26 mouse cellular contexts compared by ENCODE assay signal in the genomic region with DNA sequence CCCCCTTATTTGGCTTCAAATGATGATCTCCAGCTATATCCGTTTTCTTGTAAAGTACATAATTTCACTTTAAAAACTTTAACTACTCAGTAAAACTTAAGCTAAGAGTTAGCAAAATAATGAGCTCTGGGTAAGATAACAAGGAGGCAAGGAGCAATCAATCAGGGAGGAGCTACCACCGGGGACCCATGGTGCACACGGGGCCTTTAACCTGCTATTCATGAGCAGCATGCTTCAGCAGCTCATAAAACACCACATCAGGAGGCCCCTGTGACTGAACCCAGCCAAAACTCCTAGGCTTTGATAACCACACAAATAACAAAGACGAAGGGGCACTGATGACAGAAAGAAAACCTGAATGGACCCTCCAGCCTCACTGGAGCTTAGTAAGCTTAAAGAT.
DNase-seq lines count a peak whose midpoint lies in the region; ATAC-seq and TF ChIP-seq lines count a peak whose summit lies in the region.
"Had no signal": no experiment of that assay in that cellular context is flagged by ENCODE, and none has a peak within 500 bp of the region (broad histone marks: within the 10 kb centered on the region; RNA-seq: fewer than 3 reads in every experiment).

No protein-coding gene starts in this region.

- H3K27ac ChIP-seq in forebrain, embryonic 11.5 days (ENCODE audit: low read depth, low read length) = no peak overlapping the region
- H3K27ac ChIP-seq in forebrain, embryonic 15.5 days (replicated peaks) = no peak overlapping the region
- no peak overlapping the region for H3K27ac ChIP-seq in intestine, embryonic 16.5 days (ENCODE audit: low read length)
- H3K27ac ChIP-seq in intestine, postnatal 0 days (ENCODE audit: low read depth, low read length) = no peak overlapping the region
- H3K27ac ChIP-seq in limb, embryonic 13.5 days = no peak overlapping the region
- H3K27ac ChIP-seq: forebrain, embryonic 13.5 days; hindbrain, embryonic 13.5 days; hindbrain, postnatal 0 days had no signal

- DNase-seq in forebrain, embryonic 11.5 days (ENCODE audit: low spot score) = no peak
- peak; percentile 16 for DNase-seq in forelimb bud, embryonic 11.5 days (ENCODE audit: low read depth, low spot score)
- no peak for DNase-seq in heart, adult 18-20 months
- DNase-seq in lung, postnatal 14 days = no peak
- DNase-seq: adrenal gland, adult 2 months; adrenal gland, postnatal 14 days; B cell, adult 2 months; cerebellum, adult 11 months; cerebellum, adult 2 months; cerebellum, adult 9-11 months; cerebellum, postnatal 25 days; forebrain, postnatal 0 days; gastrocnemius, postnatal 25 days; kidney, adult 11 months had no signal

- no peak for TF ChIP-seq CTCF in intestine, postnatal 0 days (IDR thresholded peaks at IDR 0.05; ENCODE audit: low read depth)

- H3K36me3 ChIP-seq in forebrain, embryonic 11.5 days (ENCODE audit: control insufficient read depth, insufficient read depth, low read length) = no peaks in the 10 kb centered on the region
- no peaks in the 10 kb centered on the region for H3K36me3 ChIP-seq in forebrain, embryonic 15.5 days
- H3K36me3 ChIP-seq in intestine, embryonic 16.5 days (ENCODE audit: control insufficient read depth, insufficient read depth, low read length) = no peaks in the 10 kb centered on the region
- H3K36me3 ChIP-seq in intestine, postnatal 0 days (ENCODE audit: control insufficient read depth, insufficient read depth) = no peaks in the 10 kb centered on the region
- no peaks in the 10 kb centered on the region for H3K36me3 ChIP-seq in limb, embryonic 13.5 days
- H3K36me3 ChIP-seq: G1E; hindbrain, embryonic 13.5 days had no signal

- 32% methylated on average over 4 of the region's 4 CpGs for WGBS in forebrain, embryonic 11.5 days
- 27% methylated on average over 4 of the region's 4 CpGs for WGBS in forebrain, embryonic 15.5 days
- WGBS in intestine, embryonic 16.5 days = 50% methylated on average over 4 of the region's 4 CpGs
- WGBS in intestine, postnatal 0 days = 32% methylated on average over 4 of the region's 4 CpGs
- WGBS in limb, embryonic 13.5 days = 15% methylated on average over 4 of the region's 4 CpGs

- peak; percentile 54; the same call in 1 of the 2 replicates for ATAC-seq in forebrain, embryonic 11.5 days (replicated peaks; ENCODE audit: low FRiP score)
- no peak for ATAC-seq in forebrain, embryonic 15.5 days (replicated peaks)
- ATAC-seq in intestine, embryonic 16.5 days = peak; percentile 58; the same call in 1 of the 2 replicates
- ATAC-seq in intestine, postnatal 0 days = no peak
- peak; percentile 78; the same call in 1 of the 2 replicates for ATAC-seq in limb, embryonic 13.5 days (ENCODE audit: low FRiP score, low read depth)
- ATAC-seq: forebrain, embryonic 13.5 days; forebrain, postnatal 0 days; inflammation-experienced regulatory T-cells, adult 6 months; Patski had no signal

- H3K27me3 ChIP-seq in forebrain, embryonic 11.5 days (ENCODE audit: control insufficient read depth, insufficient read depth, low read length) = no peaks in the 10 kb centered on the region
- no peaks in the 10 kb centered on the region for H3K27me3 ChIP-seq in forebrain, embryonic 15.5 days
- H3K27me3 ChIP-seq in intestine, embryonic 16.5 days (replicated peaks; ENCODE audit: control insufficient read depth, insufficient read depth, low read length) = no peaks in the 10 kb centered on the region
- H3K27me3 ChIP-seq in intestine, postnatal 0 days (replicated peaks; ENCODE audit: control insufficient read depth, insufficient read depth, low read length) = no peaks in the 10 kb centered on the region
- 0 out of 2 replicates have a peak, but pooled peaks cover 4% of the 10 kb centered on the region for H3K27me3 ChIP-seq in limb, embryonic 13.5 days
- H3K27me3 ChIP-seq: CH12.LX; forebrain, embryonic 13.5 days; hindbrain, embryonic 13.5 days had no signal

- H3K9ac ChIP-seq in forebrain, embryonic 11.5 days (ENCODE audit: low read length) = no peak overlapping the region
- no peak overlapping the region for H3K9ac ChIP-seq in forebrain, embryonic 15.5 days (replicated peaks)
- no peak overlapping the region for H3K9ac ChIP-seq in intestine, embryonic 16.5 days (ENCODE audit: low read depth, low read length)
- H3K9ac ChIP-seq in intestine, postnatal 0 days (ENCODE audit: low read depth, low read length) = no peak overlapping the region
- H3K9ac ChIP-seq in limb, embryonic 13.5 days = no peak overlapping the region
- H3K9ac ChIP-seq: forebrain, embryonic 13.5 days; forebrain, postnatal 0 days; hindbrain, embryonic 13.5 days had no signal

- no peak overlapping the region for H3K4me3 ChIP-seq in forebrain, embryonic 11.5 days (ENCODE audit: low read depth, low read length)
- H3K4me3 ChIP-seq in forebrain, embryonic 15.5 days = no peak overlapping the region
- no peak overlapping the region for H3K4me3 ChIP-seq in intestine, embryonic 16.5 days (ENCODE audit: low read length)
- no peak overlapping the region for H3K4me3 ChIP-seq in intestine, postnatal 0 days (ENCODE audit: low read depth, low read length)
- no peak overlapping the region for H3K4me3 ChIP-seq in limb, embryonic 13.5 days
- H3K4me3 ChIP-seq: forebrain, embryonic 13.5 days; hindbrain, embryonic 13.5 days had no signal

- H3K4me2 ChIP-seq in forebrain, embryonic 11.5 days (ENCODE audit: low read depth, low read length, severe bottlenecking) = no peak overlapping the region
- no peak overlapping the region for H3K4me2 ChIP-seq in forebrain, embryonic 15.5 days (replicated peaks)
- H3K4me2 ChIP-seq in intestine, embryonic 16.5 days (ENCODE audit: low read depth, low read length) = no peak overlapping the region
- H3K4me2 ChIP-seq in intestine, postnatal 0 days (replicated peaks; ENCODE audit: low read depth) = no peak overlapping the region
- H3K4me2 ChIP-seq in limb, embryonic 13.5 days (replicated peaks) = no peak overlapping the region
- H3K4me2 ChIP-seq: forebrain, embryonic 13.5 days; heart, embryonic 11.5 days; hindbrain, embryonic 13.5 days had no signal

- no peaks in the 10 kb centered on the region; the same call in 1 of the 2 replicates for H3K4me1 ChIP-seq in forebrain, embryonic 11.5 days (replicated peaks; ENCODE audit: control insufficient read depth, insufficient read depth, low read length)
- no peaks in the 10 kb centered on the region for H3K4me1 ChIP-seq in forebrain, embryonic 15.5 days
- H3K4me1 ChIP-seq in intestine, embryonic 16.5 days (ENCODE audit: control insufficient read depth, insufficient read depth, low read length) = no peaks in the 10 kb centered on the region
- H3K4me1 ChIP-seq in intestine, postnatal 0 days (replicated peaks; ENCODE audit: control insufficient read depth, insufficient read depth, low read length) = no peaks in the 10 kb centered on the region
- peaks cover 5% of the 10 kb centered on the region for H3K4me1 ChIP-seq in limb, embryonic 13.5 days

- H3K9me3 ChIP-seq in forebrain, embryonic 11.5 days (ENCODE audit: control insufficient read depth, low read length) = no peaks in the 10 kb centered on the region
- no peaks in the 10 kb centered on the region for H3K9me3 ChIP-seq in forebrain, embryonic 15.5 days
- no peaks in the 10 kb centered on the region for H3K9me3 ChIP-seq in intestine, embryonic 16.5 days (ENCODE audit: control insufficient read depth, low read length)
- H3K9me3 ChIP-seq in intestine, postnatal 0 days (ENCODE audit: control insufficient read depth) = no peaks in the 10 kb centered on the region
- no peaks in the 10 kb centered on the region; the same call in 1 of the 2 replicates for H3K9me3 ChIP-seq in limb, embryonic 13.5 days
- H3K9me3 ChIP-seq: forebrain, embryonic 13.5 days; hindbrain, embryonic 13.5 days had no signal

Comparison
In these comparisons a context has a peak if more than half of its experiments do, and no peak if none do; other contexts are left out.
1. ATAC-seq: peak in forebrain, embryonic 11.5 days (single experiment), intestine, embryonic 16.5 days (single experiment) and limb, embryonic 13.5 days (single experiment); none in forebrain, embryonic 15.5 days (single experiment) and intestine, postnatal 0 days (single experiment).